Mouse (Mus musculus): ENCODE data around the gene Actn1.

Actn1 gene

GRCm38 (mm10) chr12:80146227-80147223 is 113.6 kb downstream of the Actn1 start:
- ChIA-PET CTCF (interaction anchor here (0.6 to 1.9 kb wide), 47 partner anchors 9 to 1212 kb away, joined by 3 to 13 read pairs (median 4); no protein-coding TSS in a partner anchor), POLR2A (interaction anchor here (0.5 to 1.4 kb wide), 21 partner anchors 10 to 953 kb away, joined by 3 to 6 read pairs (median 4); partner anchors contain the start of gene Zfp36l1 (in 2 of the 4))

GRCm38 (mm10) chr12:80145365-80145764 is 114.8 kb downstream of the Actn1 start:
- POLR2A ChIA-PET: interaction anchor here in 3 of 4 experiments (0.5 to 1.2 kb wide), 9 partner anchors 9 to 952 kb away, joined by 3 to 6 read pairs (median 3); partner anchors contain the start of gene Zfp36l1 (in 1 of the 3)
- CTCF ChIA-PET: interaction anchor here (0.6 to 1.9 kb wide), 12 partner anchors 9 to 884 kb away, joined by 3 to 11 read pairs (median 4); no protein-coding TSS in a partner anchor

DNA sequence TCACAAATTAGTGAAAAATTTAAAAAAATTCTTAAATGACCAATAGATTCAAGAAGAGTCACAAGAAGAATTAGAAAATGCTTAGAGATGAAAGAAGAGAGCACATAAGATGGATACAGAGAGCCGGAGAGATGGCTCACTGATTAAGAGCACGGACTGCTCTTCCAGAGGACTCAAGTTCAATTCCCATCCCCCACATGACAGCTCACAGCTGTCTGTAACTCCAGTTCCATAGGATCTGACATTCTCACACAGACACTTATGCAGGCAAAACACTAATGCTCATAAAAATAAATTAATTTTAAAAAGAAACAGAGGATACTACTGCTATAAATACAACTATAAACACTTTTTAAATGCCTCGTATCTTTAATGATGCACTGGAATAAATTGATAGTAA is 115.3 kb downstream of the Actn1 start:
- POLR2A ChIA-PET: no interaction called here
- CTCF ChIA-PET: no interaction called here

DNA sequence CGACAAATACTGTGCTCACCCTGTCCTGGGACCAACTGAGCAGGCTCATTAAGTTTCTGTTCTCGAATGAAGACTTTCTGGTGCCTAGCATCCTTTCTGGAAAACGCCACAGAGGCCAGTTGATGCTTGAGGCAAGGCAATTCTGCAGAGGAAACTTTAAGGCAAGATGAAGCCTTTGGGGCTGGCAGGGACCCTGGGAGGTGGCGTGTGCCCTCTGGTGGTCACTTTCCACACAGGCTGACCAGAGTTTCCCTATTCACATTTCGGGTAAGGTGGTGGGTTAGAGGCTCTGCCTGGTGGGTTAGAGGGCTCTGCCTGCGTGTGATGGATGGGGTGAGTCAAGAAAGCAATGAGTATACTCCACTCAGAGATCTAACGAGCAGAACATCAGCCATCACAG is 118.7 kb downstream of the Actn1 start:
- ChIA-PET CTCF (interaction anchor here (0.6 to 1.9 kb wide), 14 partner anchors 9 to 789 kb away, joined by 3 to 11 read pairs (median 4); no protein-coding TSS in a partner anchor), POLR2A (interaction anchor here in 3 of 4 experiments (0.6 to 1.5 kb wide), 10 partner anchors 9 to 829 kb away, joined by 3 to 8 read pairs (median 3); partner anchors contain the start of gene Zfp36l1 (in 2 of the 3))

DNA sequence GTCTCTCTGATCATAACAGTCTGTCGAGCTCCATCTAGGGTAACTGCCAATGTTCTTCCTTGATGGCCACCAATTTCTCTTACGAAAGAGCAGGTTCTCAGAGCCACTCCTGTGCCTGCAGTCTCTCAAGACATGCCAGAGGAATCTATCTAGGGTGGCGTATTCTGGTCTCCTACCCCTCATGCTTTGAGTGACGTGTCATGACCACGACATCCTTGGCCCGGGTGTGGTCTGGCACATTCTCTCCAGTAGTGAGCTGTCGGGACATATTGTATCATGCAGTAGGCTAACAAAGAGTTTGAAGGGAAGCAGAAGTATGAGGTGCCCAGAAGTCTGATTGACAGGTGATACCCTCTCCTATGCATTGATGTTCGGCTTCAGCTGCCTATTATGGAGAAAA is 119.2 kb downstream of the Actn1 start:
- ChIA-PET CTCF (interaction anchor here (0.6 to 1.9 kb wide), 16 partner anchors 9 to 788 kb away, joined by 3 to 11 read pairs (median 3); no protein-coding TSS in a partner anchor), POLR2A (interaction anchor here in 3 of 4 experiments (0.5 to 1.5 kb wide), 12 partner anchors 8 to 829 kb away, joined by 3 to 8 read pairs (median 3); partner anchors contain the start of gene Zfp36l1 (in 2 of the 3))

DNA sequence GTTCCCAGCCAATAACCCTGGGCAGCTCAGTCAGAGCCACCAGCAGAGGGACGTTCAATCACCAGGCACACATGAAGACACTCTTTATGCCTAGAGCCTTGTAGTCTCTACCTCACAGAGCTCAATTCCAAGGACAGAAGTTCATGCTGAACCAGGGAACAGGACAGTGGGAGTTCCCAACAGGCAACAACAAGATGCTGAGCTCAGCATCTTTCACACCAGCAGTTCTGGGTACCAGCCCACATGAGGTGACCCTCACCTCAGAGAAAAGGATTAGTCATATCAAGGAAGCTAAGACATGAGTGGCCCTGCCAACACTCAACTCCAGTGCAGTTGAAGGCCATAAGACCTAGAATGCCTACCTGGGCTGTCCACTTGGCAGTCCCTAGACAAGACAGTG is 122.4 kb downstream of the Actn1 start:
- POLR2A ChIA-PET: interaction anchor here in 3 of 4 experiments (0.5 to 3.7 kb wide), 4 partner anchors 19 to 768 kb away, joined by 3 to 14 read pairs (median 3); partner anchors contain the start of gene Zfp36l1 (in 2 of the 3)
- CTCF ChIA-PET: interaction anchor here in 2 of 4 experiments (0.6 to 1.0 kb wide), 3 partner anchors 9 to 180 kb away, joined by 3 to 7 read pairs (median 7); no protein-coding TSS in a partner anchor

DNA sequence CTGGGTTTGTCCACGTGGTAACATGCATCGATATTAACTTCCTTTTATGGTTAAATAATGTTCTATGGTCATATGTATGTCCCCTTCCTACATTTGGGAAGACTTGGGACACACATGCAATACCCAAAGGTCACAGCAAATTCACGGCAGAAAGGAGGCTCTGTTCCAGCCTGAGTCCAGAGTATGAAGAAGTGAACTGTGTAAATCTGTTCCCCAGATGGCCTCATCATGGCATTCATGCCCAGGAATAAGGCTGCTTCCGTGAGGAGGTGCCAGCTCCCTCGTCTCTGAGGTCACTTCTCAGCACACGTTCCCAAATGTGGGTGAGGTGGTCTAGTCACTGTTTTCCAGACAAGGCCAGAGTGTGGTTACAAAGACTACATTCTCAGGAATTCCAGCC is 122.9 kb downstream of the Actn1 start:
- ChIA-PET CTCF (interaction anchor here in 3 of 4 experiments (0.6 to 1.2 kb wide), 5 partner anchors 9 to 180 kb away, joined by 3 to 7 read pairs (median 5); no protein-coding TSS in a partner anchor), POLR2A (interaction anchor here in 3 of 4 experiments (0.5 to 3.7 kb wide), 5 partner anchors 19 to 768 kb away, joined by 3 to 14 read pairs (median 3); partner anchors contain the start of gene Zfp36l1 (in 2 of the 3))

- ChIA-PET POLR2A (interaction anchor here in 3 of 4 experiments (0.7 to 3.7 kb wide), 6 partner anchors 9 to 328 kb away, joined by 3 to 14 read pairs (median 4); partner anchors contain the start of gene Zfp36l1 (in 2 of the 3)), CTCF (interaction anchor here (0.5 to 1.2 kb wide), 6 partner anchors 10 to 376 kb away, joined by 3 to 5 read pairs (median 4); no protein-coding TSS in a partner anchor)
Measured at GRCm38 (mm10) chr12:80136264-80136930, 123.8 kb downstream of the Actn1 start.

DNA sequence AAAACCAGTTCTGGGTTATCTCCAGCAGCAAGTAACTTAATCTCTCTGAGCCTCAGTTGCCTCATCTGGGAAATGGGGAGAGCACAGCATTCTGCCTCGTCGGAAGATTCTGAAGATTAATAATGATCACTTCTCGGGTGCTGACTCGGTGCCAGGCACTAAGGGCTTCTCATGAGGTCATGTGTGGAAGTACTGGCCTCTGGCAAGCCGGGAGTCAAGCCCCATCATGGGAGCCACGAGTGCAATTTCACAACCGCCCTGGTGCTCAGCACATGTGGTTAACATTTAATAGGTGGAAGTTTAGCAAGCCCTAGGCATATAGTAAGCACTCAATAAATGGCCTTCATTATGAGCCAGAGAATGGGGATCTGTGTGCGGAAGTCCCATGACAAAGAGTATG is 125.0 kb downstream of the Actn1 start:
- ChIA-PET POLR2A (interaction anchor here in 1 of 4 experiments (1.3 to 3.7 kb wide), 3 partner anchors 12 to 326 kb away, joined by 3 to 14 read pairs (median 4); partner anchors contain the start of gene Zfp36l1), CTCF (interaction anchor here in 1 of 4 experiments (0.6 to 0.7 kb wide), 2 partner anchors 195 to 271 kb away, joined by 3 to 4 read pairs; no protein-coding TSS in a partner anchor)

- POLR2A ChIA-PET: interaction anchor here (0.6 to 11.1 kb wide), 21 partner anchors 8 to 793 kb away, joined by 3 to 108 read pairs (median 3); partner anchors contain the start of gene Zfp36l1 (in 3 of the 4)
- CTCF ChIA-PET: interaction anchor here (0.6 to 2.2 kb wide), 19 partner anchors 10 to 828 kb away, joined by 3 to 18 read pairs (median 4); partner anchors contain the start of gene Zfp36l1 (in 1 of the 4)
Measured at GRCm38 (mm10) chr12:80133011-80133545, 127.1 kb downstream of the Actn1 start.

DNA sequence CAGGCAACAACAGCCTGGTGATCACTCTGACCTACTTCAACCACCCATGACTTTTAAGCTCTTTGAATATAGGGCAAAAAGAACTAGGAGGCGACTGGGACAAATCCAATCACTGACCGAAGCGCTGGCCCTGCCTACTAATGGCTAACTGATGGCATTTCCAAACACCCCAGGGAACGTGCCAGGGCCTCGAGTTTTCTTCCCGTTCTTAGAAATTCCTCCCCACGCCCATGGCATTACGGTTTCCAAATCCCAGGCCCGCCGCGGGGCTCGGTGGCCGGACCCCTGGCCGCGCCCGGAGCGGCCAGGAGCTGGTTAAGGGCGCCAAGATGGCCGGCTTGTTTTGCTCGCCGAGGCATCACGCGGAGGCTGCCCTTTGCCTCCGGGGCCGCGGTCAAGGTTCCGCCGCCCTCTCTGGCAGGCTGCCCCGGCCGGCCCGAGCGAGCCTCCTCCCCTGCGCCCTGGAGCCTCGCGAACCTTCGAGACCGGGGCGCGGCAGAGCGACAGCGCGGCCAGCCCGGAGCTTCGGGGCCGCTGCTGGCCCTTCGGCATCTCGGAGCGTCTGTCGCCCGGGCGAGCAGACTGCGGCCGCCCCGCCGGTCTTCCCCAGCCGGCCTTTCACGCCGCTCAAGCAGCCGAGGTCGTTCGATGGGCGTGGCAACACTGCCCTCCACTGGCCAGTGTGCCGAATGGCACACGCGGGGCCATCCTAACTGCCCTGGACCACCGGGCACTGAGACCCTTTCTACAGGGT is 127.7 kb downstream of the Actn1 start:
- ChIA-PET POLR2A (interaction anchor here (0.6 to 11.1 kb wide), 31 partner anchors 8 to 950 kb away, joined by 3 to 108 read pairs (median 3); partner anchors contain the start of gene Zfp36l1 (in 3 of the 4)), CTCF (interaction anchor here (0.5 to 2.2 kb wide), 27 partner anchors 8 to 827 kb away, joined by 3 to 18 read pairs (median 4); partner anchors contain the start of gene Zfp36l1 (in 1 of the 4))

- ChIA-PET CTCF (interaction anchor here (0.6 to 2.2 kb wide), 17 partner anchors 9 to 827 kb away, joined by 3 to 10 read pairs (median 4); partner anchors contain the start of gene Zfp36l1 (in 1 of the 4)), POLR2A (interaction anchor here in 3 of 4 experiments (0.6 to 11.1 kb wide), 24 partner anchors 9 to 792 kb away, joined by 3 to 108 read pairs (median 4); partner anchors contain the start of gene Zfp36l1 (in 3 of the 3))
Measured at GRCm38 (mm10) chr12:80131359-80132249, 128.6 kb downstream of the Actn1 start.

DNA sequence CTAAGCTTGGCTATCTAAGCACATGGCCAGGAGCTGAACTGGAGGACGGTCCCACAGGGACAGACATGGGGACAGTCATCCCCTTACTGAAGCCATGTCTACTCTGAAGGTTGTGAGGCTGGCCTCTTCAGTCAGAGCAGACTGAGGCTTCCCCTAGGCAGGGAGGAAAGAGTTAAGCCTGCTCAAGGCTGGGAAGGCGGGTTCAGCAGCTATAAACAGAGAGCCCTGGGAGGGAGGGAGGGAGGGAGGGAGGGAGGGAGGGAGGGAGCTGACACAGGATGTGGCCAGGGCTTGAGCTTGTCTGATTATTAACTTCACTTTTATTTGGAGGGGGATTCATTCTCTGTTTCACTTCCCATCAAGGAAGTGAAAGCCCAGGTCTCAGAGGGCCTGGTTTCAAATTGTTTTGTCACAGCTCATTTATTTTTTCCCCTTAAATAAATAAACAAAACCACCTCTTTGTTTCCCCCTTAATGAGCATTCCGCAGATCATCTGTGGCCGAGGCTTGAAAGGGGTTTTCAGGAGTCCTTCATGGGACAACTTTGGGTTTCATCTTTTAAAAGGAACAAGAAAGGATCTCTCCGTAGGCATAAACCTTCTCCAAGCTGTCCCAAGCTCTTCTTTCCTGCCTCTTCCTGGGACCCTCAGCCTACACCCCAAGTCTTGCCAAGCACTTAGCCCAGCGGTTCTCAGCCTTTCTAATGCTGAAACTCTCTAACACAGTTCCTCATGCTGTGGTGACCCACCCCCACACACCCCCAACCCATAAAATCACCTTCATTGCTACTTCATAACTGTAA is 129.4 kb downstream of the Actn1 start:
- CTCF ChIA-PET: interaction anchor here (0.6 to 1.6 kb wide), 11 partner anchors 15 to 937 kb away, joined by 3 to 21 read pairs (median 3); no protein-coding TSS in a partner anchor

DNA sequence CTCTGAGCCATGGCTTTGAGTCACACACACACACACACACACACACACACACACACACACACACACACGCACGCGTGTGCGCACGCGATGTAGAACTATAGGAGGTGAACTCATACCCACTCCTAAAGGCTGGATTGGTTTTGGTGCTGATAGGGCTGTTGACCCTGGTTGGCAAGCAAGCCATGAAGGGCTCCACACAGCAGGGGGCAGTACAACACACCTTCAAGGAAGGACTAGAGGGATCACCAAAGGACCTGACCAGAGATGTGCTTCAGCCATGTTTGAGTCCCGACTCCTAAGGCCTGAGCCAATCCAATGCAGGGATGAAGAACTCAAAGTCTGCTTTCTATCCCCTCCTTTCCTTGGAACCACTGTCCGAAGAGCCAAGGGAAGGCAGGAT is 130.6 kb downstream of the Actn1 start:
- POLR2A ChIA-PET: interaction anchor here in 3 of 4 experiments (0.6 to 11.1 kb wide), 12 partner anchors 11 to 287 kb away, joined by 3 to 108 read pairs (median 4); partner anchors contain the start of gene Zfp36l1 (in 2 of the 3)
- CTCF ChIA-PET: interaction anchor here in 3 of 4 experiments (0.6 to 1.6 kb wide), 5 partner anchors 12 to 771 kb away, joined by 3 to 6 read pairs (median 5); no protein-coding TSS in a partner anchor

More for the DNA sequence above, 129.4 kb downstream of the Actn1 start:
- POLR2A ChIA-PET: interaction anchor here (0.6 to 11.1 kb wide), 18 partner anchors 9 to 1102 kb away, joined by 3 to 108 read pairs (median 4); partner anchors contain the start of gene Zfp36l1 (in 3 of the 4)
